Mouse (Mus musculus) heart, postnatal 0 days (tissue): ENCODE data around the gene Usp39.

Source experiments
- CTCF ChIP-seq: IDR thresholded peaks from 2 replicates; pipeline ENCODE4 v1.5.1; 2016; ENCODE audit warnings: antibody characterized with exemption, control low read depth, low read depth
- EP300 ChIP-seq: IDR thresholded peaks from 2 replicates; pipeline ENCODE4 v1.6.1; 2016; ENCODE audit warnings: antibody characterized with exemption, low read depth

- TF ChIP-seq EP300 (no peak), CTCF (no peak)
Observed at GRCm38 (mm10) chr6:72386561-72386960, 41.6 kb upstream of the Usp39 start.
